Mouse (Mus musculus): Measurements from ENCODE around the gene Car11.

The Car11 gene

GRCm38 (mm10) chr7:45726419-45726818, 26.8 kb downstream of the Car11 start:
- DNase-seq, result no peak

- DNase-seq, result no peak
Measured at GRCm38 (mm10) chr7:45727625-45728024, 28.0 kb downstream of the Car11 start.

DNA sequence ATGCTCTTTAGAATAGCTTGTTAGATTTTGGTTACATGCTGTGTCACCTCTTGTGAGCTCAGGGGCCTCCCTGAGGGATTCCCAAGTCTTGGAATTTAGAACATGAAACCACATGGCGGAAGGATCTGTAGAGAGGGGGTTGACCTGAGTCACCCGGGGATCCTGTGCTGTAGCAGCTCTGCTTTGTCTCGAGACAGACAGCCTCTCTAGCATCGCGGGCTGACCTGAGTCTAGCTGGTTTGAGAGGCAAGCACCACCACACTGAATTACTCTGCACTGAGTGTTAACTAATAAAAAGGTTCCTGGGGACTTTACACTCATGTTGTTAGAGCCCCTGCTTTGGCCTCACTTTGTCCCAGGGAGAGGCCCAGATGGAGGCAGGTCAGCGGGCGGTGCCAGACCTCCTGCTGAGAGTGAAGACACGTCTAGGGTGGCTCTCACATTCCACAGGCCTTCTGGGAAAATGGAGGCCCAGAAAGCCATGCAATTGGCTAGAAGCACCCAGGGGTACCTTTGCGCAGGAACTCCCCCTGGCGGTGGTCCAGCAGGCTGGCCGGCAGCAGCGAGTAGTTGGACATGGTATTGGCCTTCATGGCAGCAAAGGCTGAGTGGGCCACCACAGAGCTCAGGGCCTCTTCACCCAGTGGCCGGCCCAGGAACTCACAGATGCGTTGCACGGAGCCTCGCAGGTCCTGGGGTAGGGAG, 31.2 kb downstream of the Car11 start:
- peak; percentile 68 for DNase-seq

- no peak for DNase-seq
Measured at GRCm38 (mm10) chr7:45733477-45733876, 33.8 kb downstream of the Car11 start.

GRCm38 (mm10) chr7:45739162-45739763, 39.6 kb downstream of the Car11 start:
- peak; percentile 89 for DNase-seq

DNA sequence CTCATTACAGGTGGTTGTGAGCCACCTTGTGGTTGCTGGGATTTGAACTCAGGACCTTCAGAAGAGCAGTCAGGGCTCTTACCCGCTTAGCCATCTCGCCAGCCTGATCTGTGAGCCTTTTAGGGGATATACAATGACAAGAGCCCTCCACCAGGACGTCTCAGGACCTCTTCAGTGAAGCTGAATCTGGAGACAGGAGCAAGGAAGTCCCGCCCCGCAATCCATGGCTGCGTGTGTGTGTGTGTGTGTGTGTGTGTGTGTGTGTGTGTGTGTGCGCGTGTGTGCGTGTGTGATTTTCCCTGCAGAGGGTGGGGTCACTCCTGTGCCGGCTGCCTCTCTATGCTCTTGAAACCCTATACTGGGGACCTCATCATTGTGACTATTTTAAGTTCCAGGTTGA, 40.2 kb downstream of the Car11 start:
- no peak for DNase-seq

DNA sequence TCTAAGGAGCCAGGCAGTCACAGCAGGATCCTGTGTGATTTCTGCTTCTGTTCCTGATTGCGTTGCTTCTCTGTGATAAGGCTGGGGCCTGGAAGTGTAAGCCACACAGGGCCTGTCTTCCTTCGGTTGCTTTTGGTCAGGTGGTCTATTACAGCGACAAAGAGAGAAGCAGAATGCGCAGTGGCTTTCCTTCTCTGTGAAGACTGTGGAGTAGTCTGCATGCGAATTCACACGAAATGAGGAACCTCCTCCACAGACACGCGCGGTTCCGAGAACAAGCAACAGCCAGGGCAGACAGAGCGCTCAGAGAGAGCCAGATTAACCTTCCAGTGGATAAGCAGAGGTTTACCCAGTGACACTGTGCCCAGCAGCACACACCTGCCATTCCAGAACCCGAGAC, 41.7 kb downstream of the Car11 start:
- no peak for DNase-seq

DNA sequence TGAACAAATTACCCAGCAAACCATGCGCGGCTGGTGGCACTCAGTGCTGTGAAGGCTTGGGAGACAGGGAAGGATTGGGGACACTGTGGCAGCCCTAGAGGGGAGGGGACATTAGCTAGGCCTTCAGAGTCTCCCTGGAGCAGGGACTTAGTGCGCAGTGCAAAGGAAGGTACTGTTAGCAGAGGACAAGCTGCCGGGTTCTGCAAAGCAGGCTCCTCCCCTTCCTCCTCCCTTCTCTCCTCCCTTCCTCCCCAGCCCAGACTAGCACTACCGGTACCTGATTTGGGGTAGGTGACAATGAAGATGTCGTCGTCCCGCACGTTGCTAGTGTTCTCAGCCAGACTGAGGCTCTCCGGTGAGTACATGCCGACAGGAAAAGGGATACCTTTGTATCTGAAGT, 42.1 kb downstream of the Car11 start:
- no peak for DNase-seq

DNA sequence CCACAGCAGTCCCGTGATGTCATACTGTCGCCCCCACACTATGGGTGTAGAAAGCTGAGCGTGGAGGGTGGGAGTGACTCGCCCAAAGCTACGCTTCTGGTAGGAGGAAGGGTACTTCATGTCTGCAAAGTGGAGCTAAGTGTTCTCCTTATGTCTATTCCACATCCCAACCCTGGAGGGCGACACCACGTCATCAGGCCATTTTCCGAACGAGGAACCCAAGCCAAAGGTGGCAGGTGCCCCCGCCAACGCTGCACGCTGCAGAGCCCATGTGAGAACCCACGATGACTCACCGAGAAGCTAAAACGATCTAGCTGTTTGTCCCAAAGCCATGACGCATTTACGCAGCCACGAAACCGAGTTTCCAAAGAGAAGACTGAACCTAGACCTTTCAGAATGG, 42.7 kb downstream of the Car11 start:
- DNase-seq, result no peak

GRCm38 (mm10) chr7:45744387-45744786, 44.7 kb downstream of the Car11 start:
- peak; percentile 88 for DNase-seq

DNA sequence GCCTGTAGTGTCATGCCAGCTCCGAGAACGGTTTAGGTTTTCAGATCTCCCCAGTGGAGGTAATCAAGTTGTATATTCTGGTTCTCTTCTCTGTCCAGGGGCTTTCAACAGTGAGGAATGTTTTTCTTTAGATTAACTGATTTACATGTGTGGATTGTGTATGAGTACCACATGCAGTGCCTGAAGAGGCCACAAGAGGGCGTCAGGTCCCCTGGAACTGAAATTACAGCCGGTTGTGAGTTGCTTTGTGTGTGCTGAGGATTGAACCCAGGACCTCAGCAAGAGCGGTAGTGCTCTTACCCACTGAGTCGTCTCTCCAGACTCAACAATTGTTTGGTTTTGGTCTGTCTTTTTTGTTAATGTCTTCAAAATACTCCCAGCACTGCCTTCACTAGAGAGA, 46.9 kb downstream of the Car11 start:
- DNase-seq, result no peak

DNA sequence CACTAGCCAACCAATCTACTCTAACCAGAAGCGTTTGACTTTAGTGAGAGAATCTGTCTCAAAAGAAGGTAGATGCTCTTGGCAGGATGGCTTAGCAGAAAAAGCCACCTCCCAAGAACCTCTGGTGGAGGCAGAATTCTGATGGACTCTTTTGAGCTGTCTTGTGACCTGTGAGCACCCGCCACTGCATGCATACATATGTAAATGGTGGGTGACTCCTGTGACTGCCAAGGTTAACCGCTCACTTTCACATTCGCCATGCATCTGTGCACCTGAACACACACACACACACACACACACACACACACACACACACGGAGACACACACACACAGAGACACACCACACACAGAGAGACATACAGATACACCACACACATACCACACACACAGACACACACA, 47.8 kb downstream of the Car11 start:
- no peak for DNase-seq

- peak; percentile 33 for DNase-seq
Measured at GRCm38 (mm10) chr7:45748110-45748509, 48.5 kb downstream of the Car11 start.

GRCm38 (mm10) chr7:45749401-45749800, 49.8 kb downstream of the Car11 start:
- no peak for DNase-seq

- DNase-seq, result peak; percentile 44
Measured at GRCm38 (mm10) chr7:45750162-45750561, 50.5 kb downstream of the Car11 start.

Measured in kidney, postnatal 14 days (tissue).